Mouse (Mus musculus) spleen, adult 12 weeks (tissue): ENCODE measurements around the gene 1500009C09Rik.

Experiments
- DNase-seq: peaks from one replicate; pipeline ENCODE4 v3.0.0; 2022; ENCODE audit warnings: low spot score

Gene 1500009C09Rik

GRCm38 (mm10) chr15:82247131-82247776, 4.9 kb upstream of the 1500009C09Rik start:
- no peak for DNase-seq

DNA sequence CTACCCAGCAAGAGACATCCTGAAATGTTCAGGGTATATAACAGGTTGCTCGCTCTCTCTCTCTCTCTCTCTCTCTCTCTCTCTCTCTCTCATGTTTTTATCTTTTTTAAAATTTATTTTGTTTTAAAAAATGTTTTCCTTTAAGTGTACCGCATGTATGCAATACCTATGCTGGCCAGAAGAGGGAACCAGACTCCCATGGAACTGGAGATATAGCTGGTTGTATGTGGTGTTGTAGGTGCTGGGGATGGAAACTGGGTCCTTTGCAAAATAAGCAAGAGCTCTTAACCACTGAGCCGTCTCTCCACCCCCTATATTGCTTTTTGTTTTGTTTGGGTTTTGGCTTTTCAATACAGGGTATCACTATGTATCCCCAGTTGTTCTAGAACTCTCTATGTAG, 618 bp upstream of the 1500009C09Rik start:
- no peak for DNase-seq

DNA sequence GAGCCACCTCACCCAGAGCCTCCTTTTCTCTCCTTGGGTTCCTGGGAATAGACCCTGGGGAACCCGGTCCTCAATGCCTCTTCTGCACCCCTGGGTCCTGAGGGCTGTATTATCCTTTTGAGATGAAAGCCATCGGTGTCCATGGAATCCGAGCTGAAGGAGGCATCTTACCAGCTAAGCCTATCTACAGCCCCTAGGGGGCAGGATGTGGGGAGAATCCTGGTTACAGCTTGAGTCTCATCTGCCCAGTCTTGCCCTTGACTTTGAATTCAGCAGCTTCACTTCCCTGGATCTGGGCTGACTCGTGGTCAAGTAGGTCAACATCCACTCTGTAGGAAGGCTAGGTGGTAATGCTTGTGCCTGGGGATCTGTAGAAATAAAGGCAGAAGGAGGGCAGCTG, 3.1 kb downstream of the 1500009C09Rik start:
- DNase-seq: no peak

DNA sequence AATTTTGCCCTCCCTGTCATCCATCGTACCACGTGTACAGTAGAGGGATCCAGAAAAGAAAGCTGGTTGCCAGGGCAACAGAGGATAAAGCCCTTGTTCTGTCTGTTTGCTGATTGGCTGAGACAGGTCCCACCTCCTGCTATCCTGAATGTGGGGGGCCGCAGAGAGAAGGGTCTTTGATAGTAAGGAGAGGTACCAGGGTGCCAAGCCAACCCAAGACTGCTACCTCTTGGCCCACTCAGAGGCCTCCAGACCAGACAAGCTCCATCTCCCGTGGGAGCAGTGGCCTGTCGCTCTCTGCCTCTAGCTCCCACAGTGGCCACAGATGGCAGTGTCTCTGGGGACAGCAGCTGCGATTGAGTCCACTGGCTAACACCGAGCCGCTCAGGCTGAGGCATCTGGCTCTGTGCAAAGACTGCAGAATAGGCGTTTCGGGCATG, 3.8 kb downstream of the 1500009C09Rik start:
- DNase-seq: no peak

- DNase-seq: peak; percentile 55
These were observed 7.3 kb downstream of the 1500009C09Rik start for GRCm38 (mm10) chr15:82259510-82259909.

- DNase-seq: peak; percentile 41
These were observed 14.2 kb downstream of the 1500009C09Rik start for GRCm38 (mm10) chr15:82266356-82266755.

- DNase-seq: no peak
These were observed 16.0 kb downstream of the 1500009C09Rik start for GRCm38 (mm10) chr15:82268185-82268584.

- no peak for DNase-seq
These were observed 16.6 kb downstream of the 1500009C09Rik start for GRCm38 (mm10) chr15:82268783-82269182.

- peak; percentile 34 for DNase-seq
These were observed 19.0 kb downstream of the 1500009C09Rik start for GRCm38 (mm10) chr15:82271201-82271600.

GRCm38 (mm10) chr15:82272295-82272694, 20.1 kb downstream of the 1500009C09Rik start:
- no peak for DNase-seq

GRCm38 (mm10) chr15:82274593-82274926, 22.4 kb downstream of the 1500009C09Rik start, which contains the start of gene Sept3:
Gene Sept3, plus strand, starts transcription at chr15:82274893.
- DNase-seq: no peak

DNA sequence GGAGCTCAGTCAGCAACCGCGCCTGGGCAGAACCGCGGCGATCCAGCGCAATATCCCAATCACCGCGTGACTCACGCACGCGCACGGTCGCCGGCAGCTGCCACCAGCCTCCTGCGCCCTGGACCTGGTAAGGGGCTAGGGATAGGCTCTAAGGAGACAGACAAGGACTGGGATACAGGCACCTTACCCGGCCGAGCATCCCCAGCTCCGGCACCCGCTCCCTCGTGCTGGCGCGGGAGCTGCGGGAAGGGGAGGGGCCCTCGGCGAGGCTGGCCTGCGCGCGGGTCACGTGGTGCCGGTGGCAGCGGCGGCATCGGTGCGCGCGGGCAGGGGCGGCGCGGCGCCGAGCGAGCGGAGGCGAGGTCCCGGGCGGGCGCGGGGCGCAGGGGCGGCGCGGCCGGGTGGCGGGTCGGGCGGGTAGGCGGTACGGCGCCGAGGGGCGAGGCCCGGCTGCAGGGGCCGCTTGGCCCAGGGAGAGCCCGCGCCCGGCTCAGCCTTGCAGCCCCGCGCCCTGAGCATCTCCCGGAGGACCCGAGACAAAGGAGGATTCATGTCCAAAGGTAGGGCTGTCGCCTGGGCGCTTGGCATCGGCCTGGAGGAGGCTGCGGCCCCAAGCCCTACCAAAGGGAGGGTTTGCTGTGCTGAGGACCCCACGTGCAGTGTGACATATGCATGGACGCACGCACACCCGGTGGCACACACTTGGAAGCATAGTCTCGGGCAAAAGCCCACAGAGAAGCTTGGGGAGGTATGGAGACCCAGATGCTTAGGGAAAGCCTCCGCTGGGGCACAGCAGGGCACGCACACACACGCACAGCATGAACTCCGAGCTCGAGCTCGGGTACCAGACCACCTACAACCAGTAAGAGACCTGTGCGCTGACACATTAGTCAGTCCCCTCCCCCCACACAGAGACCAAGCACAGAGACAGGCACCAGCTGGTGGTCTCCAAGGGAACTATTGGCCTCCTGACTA, 23.0 kb downstream of the 1500009C09Rik start:
- no peak for DNase-seq

DNA sequence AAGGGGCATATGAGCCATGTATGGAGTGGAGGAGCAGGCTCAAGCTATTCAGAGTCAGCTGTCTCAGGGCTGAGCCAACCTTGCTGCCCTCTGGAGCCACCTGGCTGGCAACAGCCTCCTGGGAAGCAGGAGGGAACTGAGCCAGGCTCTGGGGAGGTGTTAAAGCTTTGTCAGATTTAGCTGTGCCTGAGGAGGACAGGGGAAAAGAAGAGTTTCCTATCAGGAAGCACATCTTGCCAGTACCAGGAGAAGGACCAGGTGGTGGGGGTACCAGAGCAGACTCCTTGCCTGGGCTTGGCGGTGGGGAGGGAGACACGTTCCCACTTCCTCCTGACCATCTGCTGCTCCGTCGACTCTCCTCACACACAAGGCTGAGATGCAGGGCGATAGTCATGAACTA, 25.4 kb downstream of the 1500009C09Rik start:
- no peak for DNase-seq

DNA sequence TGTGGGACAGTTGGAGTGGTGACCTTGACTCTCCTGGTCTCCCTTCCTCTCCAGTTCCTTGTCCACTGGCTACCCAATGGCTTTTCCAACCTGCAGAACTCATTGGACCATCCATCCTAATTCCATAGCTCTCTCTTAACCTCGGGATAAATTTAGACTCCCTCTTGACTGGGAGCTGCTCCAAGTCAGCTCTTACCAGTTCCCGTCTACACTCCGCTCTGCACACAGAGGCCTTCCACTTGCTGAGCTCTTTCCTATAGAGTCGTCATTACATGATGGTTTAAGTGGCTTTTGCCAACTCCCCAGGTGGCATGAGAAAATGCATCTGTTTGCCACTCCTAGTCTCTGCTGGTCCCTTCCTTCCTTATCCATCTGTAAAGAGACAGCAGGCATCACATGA, 28.4 kb downstream of the 1500009C09Rik start:
- DNase-seq: no peak

DNA sequence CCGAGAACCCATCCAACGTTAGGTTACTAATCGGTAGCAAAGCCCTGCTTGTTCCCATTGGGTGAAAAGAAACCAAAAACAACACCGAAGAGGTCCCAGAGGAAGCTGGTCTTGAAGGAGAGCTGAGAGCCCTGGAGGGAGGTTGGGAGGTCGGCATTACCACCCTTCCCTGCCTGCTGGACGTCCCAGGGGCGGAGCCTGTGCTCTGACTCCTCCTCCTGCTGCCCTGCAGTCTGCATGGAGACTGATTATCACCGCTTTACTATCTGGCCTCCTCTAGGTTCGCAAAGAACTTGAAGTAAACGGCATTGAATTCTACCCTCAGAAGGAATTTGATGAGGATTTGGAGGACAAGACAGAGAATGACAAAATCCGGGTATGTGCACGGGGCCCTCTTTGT, 34.0 kb downstream of the 1500009C09Rik start:
- no peak for DNase-seq

DNA sequence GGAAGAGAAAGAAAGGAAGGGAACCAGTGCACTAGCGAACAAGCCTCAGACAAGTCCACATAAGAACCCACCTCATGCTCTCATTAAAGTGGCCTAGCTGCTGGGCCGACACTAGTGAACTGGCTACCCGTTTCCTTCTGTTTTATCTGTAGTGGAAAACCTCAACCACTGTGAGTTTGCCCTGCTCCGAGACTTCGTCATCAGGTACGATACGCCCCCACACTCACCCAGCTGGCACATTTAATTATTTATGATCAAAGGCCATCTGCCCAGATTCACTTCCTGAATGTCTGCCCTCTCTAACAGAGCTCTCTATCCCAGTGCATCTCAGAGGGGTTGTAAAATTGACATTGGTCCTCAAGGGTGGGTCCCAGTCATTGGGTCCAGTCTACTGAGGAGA, 38.1 kb downstream of the 1500009C09Rik start:
- DNase-seq: no peak

DNA sequence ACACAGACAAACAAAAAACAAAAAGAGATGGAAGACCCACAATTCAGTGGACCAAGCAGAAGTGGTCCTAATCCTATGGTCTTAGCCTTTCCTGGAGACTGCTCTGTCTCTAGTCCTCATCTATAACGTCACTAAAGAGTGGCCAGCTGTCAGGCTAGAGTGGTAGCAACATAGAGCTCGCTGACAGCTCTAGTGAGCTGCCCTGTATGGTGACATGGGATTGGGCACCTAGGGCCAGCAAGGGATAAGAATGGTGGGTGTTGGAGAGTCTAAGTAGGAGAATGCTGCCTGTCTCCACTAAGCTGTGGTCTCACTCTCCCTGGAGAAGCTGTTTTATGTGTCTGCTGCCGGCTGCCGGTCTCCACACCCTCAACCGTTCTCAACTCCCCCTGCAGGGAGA, 40.7 kb downstream of the 1500009C09Rik start:
- DNase-seq: no peak

GRCm38 (mm10) chr15:82293271-82293711, 41.1 kb downstream of the 1500009C09Rik start:
- DNase-seq: no peak

DNA sequence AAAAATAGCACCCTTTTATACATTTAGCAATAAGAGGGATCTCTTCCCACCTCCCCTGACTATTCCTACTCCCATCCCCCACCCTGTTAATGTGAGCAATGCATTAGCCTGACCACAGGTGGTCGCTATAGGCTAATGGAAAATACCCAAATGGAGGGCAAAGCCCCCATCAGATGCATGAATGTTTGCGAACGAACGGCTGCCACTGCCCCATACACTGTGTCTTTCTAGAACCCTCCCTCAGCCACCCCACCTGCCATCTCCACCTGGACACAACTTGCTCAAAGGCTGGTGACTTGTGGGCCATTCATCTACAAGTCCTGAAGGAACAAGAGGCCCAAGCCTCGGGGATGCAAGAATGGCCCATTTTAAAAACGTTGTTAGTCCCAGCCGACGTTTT, 41.9 kb downstream of the 1500009C09Rik start:
- no peak for DNase-seq

- DNase-seq: no peak
These were observed 46.8 kb downstream of the 1500009C09Rik start, which contains the start of gene Wbp2nl for GRCm38 (mm10) chr15:82298764-82299561. Gene Wbp2nl, plus strand, starts transcription at chr15:82298954.

DNA sequence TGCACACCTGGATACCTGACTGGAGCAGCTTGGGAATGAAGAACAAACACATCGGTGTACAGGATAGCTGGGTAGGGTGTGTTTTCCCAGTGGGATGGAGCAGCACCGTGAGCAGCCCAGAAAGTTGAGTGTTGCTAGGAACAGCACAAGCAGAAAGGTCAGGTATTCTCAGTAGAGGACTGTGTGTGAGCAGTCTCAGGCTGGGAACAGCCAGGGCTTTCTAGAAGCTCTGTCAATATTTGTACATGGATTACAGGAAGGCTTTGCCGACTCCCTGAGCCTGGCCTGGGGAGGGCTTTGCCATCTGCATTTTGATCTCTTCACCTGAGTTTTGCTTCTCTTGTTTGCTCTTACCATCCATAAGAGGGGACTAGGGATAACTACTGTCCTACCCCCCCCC, 54.9 kb downstream of the 1500009C09Rik start:
- DNase-seq: no peak

- no peak for DNase-seq
These were observed 56.2 kb downstream of the 1500009C09Rik start for GRCm38 (mm10) chr15:82308416-82308815.
